Mouse (Mus musculus) CH12.LX (cell line): Measurements from ENCODE around the gene Gpr155. TPM values are rescaled to one million over a fixed set of nuclear protein-coding genes. Genes with fewer than 3 reads are reported as not detected.

Experiments
- DNase-seq: peaks from one replicate; pipeline ENCODE4 v3.0.0-alpha.2; 2013; ENCODE audit errors: extremely low read depth
- H3K27ac ChIP-seq: 2 replicates; pipeline ENCODE4 v1.5.1; 2012; ENCODE audit warnings: low read depth, mild to moderate bottlenecking, control low read depth, moderate library complexity; ENCODE audit not compliant: insufficient read depth
- H3K27me3 ChIP-seq: replicated peaks from 2 replicates; pipeline ENCODE3; 2012; ENCODE audit warnings: inconsistent platforms
- H3K36me3 ChIP-seq, 2 experiments: replicated peaks in 1 of 2; 2 replicates each; pipeline versions ENCODE3 to v1.6.1; 2012; ENCODE audit warnings: inconsistent platforms in 1 of 2, low read length in 1 of 2, mild to moderate bottlenecking in 1 of 2, mixed read lengths in 1 of 2, moderate library complexity in 1 of 2; ENCODE audit not compliant: control insufficient read depth in 1 of 2, insufficient read depth in 1 of 2
- H3K4me1 ChIP-seq, 2 experiments: 2 replicates each; pipeline ENCODE4 v1.6.1; 2012; ENCODE audit warnings: inconsistent platforms in 1 of 2, moderate library complexity in 1 of 2; ENCODE audit not compliant: insufficient read depth in 2 of 2, control insufficient read depth in 1 of 2
- H3K4me2 ChIP-seq: 2 replicates; pipeline ENCODE4 v1.6.1; 2012; ENCODE audit warnings: low read depth, mild to moderate bottlenecking, control low read depth; ENCODE audit not compliant: poor library complexity, insufficient read depth, severe bottlenecking
- H3K4me3 ChIP-seq, 3 experiments: fragments of 150-350 bp in 1 of 3; sonication (generic) in 1 of 3; replicated peaks in 1 of 3; 2 replicates each; pipeline versions ENCODE3 to v1.5.1; 2011 to 2012; ENCODE audit warnings: low read depth in 2 of 3, low read length in 2 of 3, mild to moderate bottlenecking in 2 of 3, moderate library complexity in 2 of 3, control low read depth in 1 of 3, improper control_type of control experiment in 1 of 3, inconsistent platforms in 1 of 3, mixed read lengths in 1 of 3; ENCODE audit not compliant: poor library complexity in 1 of 3
- H3K79me2 ChIP-seq: replicated peaks from 2 replicates; pipeline ENCODE4 v1.6.1; 2012; ENCODE audit warnings: mild to moderate bottlenecking, moderate library complexity; ENCODE audit not compliant: control insufficient read depth, poor library complexity, insufficient read depth, severe bottlenecking; ENCODE audit errors: extremely low read depth
- H3K9ac ChIP-seq: 2 replicates; pipeline ENCODE4 v1.6.1; 2012; ENCODE audit warnings: low read depth, mild to moderate bottlenecking, control low read depth, moderate library complexity; ENCODE audit not compliant: insufficient read depth
- H3K9me3 ChIP-seq: replicated peaks from 2 replicates; pipeline ENCODE3; 2012; ENCODE audit warnings: low read length, inconsistent platforms, mixed read lengths
- BHLHE40 ChIP-seq: IDR thresholded peaks from 2 replicates; pipeline ENCODE4 v1.6.1; 2011; ENCODE audit warnings: mild to moderate bottlenecking, low read depth, low read length, improper control_type of control experiment
- CTCF ChIP-seq, 2 experiments: IDR thresholded peaks in 1 of 2; conservative IDR thresholded peaks in 1 of 2; 2 replicates each; pipeline ENCODE4 v1.5.1; 2011 to 2012; ENCODE audit warnings: low read depth in 2 of 2, low read length in 2 of 2, improper control_type of control experiment in 1 of 2, inconsistent platforms in 1 of 2, mild to moderate bottlenecking in 1 of 2, moderate library complexity in 1 of 2
- ELF1 ChIP-seq: IDR thresholded peaks from 2 replicates; pipeline ENCODE4 v1.6.1; 2014; ENCODE audit warnings: low read depth, mild to moderate bottlenecking, inconsistent platforms, low read length, improper control_type of control experiment
- ETS1 ChIP-seq: conservative IDR thresholded peaks from 2 replicates; pipeline ENCODE4 v1.6.1; 2012; ENCODE audit warnings: low read depth, mild to moderate bottlenecking, inconsistent platforms, low read length, improper control_type of control experiment, moderate library complexity
- HCFC1 ChIP-seq: IDR thresholded peaks from 2 replicates; pipeline ENCODE4 v1.6.1; 2012; ENCODE audit warnings: low read depth, mild to moderate bottlenecking, inconsistent platforms, low read length, improper control_type of control experiment
- IRF4 ChIP-seq: IDR thresholded peaks from 2 replicates; pipeline ENCODE4 v1.6.1; 2014; ENCODE audit warnings: low read depth, mild to moderate bottlenecking, inconsistent platforms, low read length, improper control_type of control experiment
- JUND ChIP-seq: conservative IDR thresholded peaks from 2 replicates; pipeline ENCODE4 v1.6.1; 2011; ENCODE audit warnings: low read depth, low read length, improper control_type of control experiment
- MAFK ChIP-seq: IDR thresholded peaks from 2 replicates; pipeline ENCODE4 v1.6.1; 2011; ENCODE audit warnings: low read length, improper control_type of control experiment; ENCODE audit not compliant: insufficient replicate concordance
- MAX ChIP-seq: IDR thresholded peaks from 2 replicates; pipeline ENCODE4 v1.6.1; 2011; ENCODE audit warnings: low read length, improper control_type of control experiment
- MXI1 ChIP-seq: IDR thresholded peaks from 2 replicates; pipeline ENCODE4 v1.6.1; 2011; ENCODE audit warnings: mild to moderate bottlenecking, low read depth, low read length, improper control_type of control experiment
- MYC ChIP-seq: IDR thresholded peaks from 2 replicates; pipeline ENCODE4 v1.6.1; 2011; ENCODE audit warnings: low read depth, mild to moderate bottlenecking, improper control_type of control experiment, low read length
- PAX5 ChIP-seq: IDR thresholded peaks from 2 replicates; pipeline ENCODE4 v1.6.1; 2012; ENCODE audit warnings: low read length, inconsistent platforms, mixed read lengths
- POLR2AphosphoS2 ChIP-seq: IDR thresholded peaks from 2 replicates; pipeline ENCODE4 v1.6.1; 2011; ENCODE audit warnings: low read depth, low read length, improper control_type of control experiment
- RAD21 ChIP-seq: IDR thresholded peaks from 2 replicates; pipeline ENCODE4 v1.6.1; 2011; ENCODE audit warnings: low read depth, mild to moderate bottlenecking, low read length, improper control_type of control experiment, moderate library complexity
- RCOR1 ChIP-seq: conservative IDR thresholded peaks from 2 replicates; pipeline ENCODE4 v1.6.1; 2012; ENCODE audit warnings: low read depth, mild to moderate bottlenecking, inconsistent platforms, low read length, improper control_type of control experiment
- SIN3A ChIP-seq: IDR thresholded peaks from 2 replicates; pipeline ENCODE4 v1.6.1; 2012; ENCODE audit warnings: low read length, improper control_type of control experiment, inconsistent platforms
- SMC3 ChIP-seq: IDR thresholded peaks from 2 replicates; pipeline ENCODE4 v1.6.1; 2011; ENCODE audit warnings: low read depth, low read length, improper control_type of control experiment
- TBP ChIP-seq: conservative IDR thresholded peaks from 2 replicates; pipeline ENCODE4 v1.6.1; 2011; ENCODE audit warnings: low read depth, low read length, improper control_type of control experiment
- USF2 ChIP-seq: conservative IDR thresholded peaks from 2 replicates; pipeline ENCODE4 v1.6.1; 2011; ENCODE audit warnings: low read depth, low read length, improper control_type of control experiment
- ZMIZ1 ChIP-seq: IDR thresholded peaks from 2 replicates; pipeline ENCODE4 v1.6.1; 2012; ENCODE audit warnings: low read depth, mild to moderate bottlenecking, inconsistent platforms, low read length, improper control_type of control experiment
- ZNF384 ChIP-seq: IDR thresholded peaks from 2 replicates; pipeline ENCODE4 v1.6.1; 2012; ENCODE audit warnings: low read depth, low read length, improper control_type of control experiment, inconsistent platforms
- dilution Hi-C: fragments of 300-500 bp; cut with MboI; formaldehyde crosslinking; loops from 2 replicates; pipeline ENCODE4 v1.14.3; 2020; ENCODE audit warnings: low sequenced_read_pairs; ENCODE audit not compliant: extremely low pct_unique_long_range_greater_than_20kb, extremely low pct_ligation_motif_present
- in situ Hi-C: fragments of 300-500 bp; cut with MboI; formaldehyde crosslinking; loops from 3 replicates; pipeline ENCODE4 v1.14.3; 2019; ENCODE audit warnings: low sequenced_read_pairs, low pct_ligation_motif_present, low pct_unique_long_range_greater_than_20kb, mixed read lengths
- polyA plus RNA-seq: library from polyadenylated mRNA; unstranded; fragments of >175 nt; gene quantifications from 2 replicates; pipeline ENCODE4 v1.2.1, GENCODE M21; 2012; ENCODE audit warnings: low read depth; ENCODE audit not compliant: insufficient read length
- total RNA-seq, 2 experiments: library from RNA; depleted of rRNA; stranded (reverse); fragments of 300-350 nt in 1 of 2; fragments of >200 nt in 1 of 2; gene quantifications; 2 replicates each; pipeline ENCODE4 v1.2.3; 2012 to 2014

Gpr155 gene
- total and polyA plus RNA-seq, 3 experiments, result 3.0 to 5.7 (median 3.2) TPM

DNA sequence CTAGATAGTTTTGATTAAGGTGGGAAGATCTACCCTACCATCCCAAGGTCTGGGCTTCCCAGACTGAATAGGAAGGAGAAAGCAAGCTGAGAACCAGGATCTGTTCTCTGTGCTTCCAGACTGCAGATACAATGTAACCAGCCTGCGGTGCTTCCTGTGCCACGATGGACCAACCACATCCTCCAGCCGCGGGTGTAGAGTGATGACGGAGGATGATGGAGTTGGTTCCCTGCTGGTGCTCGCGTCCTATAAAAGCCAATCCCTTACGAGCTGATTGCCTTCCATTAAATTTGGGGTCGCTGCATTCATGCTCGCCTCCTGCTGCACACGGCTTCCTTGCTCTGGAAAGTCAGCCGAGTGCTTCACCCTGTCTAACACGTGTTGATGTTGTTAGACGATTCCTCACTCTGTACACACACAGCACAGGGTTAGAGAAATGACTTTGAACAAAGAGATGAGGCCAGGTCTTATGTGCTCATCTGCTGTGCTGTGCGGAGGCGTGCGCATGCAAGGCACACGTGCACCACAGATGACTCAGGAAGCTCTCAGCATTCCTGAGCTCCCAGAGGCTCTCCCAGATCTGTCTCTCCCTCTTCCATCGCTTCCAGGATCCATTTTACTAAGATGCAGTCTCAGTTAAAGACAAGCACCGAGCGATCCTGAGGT, 42.6 kb upstream of the Gpr155 start:
- dilution Hi-C loops, result no loop called here

DNA sequence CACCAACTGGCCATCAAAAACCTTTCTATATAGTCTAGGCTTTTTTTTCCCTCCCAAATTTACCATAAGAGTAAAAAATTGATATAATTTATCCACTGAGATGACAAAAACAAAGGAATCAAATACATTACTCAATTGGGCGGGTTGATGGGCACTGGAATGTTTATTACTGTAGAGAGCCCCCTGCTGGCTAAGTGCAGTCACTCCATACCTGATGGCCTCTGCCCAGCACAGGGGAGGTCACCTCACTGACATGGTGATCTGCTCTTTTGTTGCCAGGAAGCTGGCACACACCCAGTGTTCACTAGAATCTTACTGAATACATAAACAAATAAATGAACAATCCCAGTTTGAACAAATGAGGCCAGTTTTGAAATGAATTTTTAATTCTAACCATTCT, 40.9 kb upstream of the Gpr155 start:
- peaks cover 10 to 28% of the 10 kb centered on the region in 2 experiments for H3K4me1 ChIP-seq
- H3K4me3 ChIP-seq, result no peak overlapping the region
- no peak overlapping the region for H3K4me2 ChIP-seq
- peaks cover 29 to 85% of the 10 kb centered on the region in 2 experiments for H3K36me3 ChIP-seq
- H3K27ac ChIP-seq, result no peak overlapping the region
- H3K9me3 ChIP-seq, result no peaks in the 10 kb centered on the region
- no peaks in the 10 kb centered on the region for H3K27me3 ChIP-seq
- dilution Hi-C loops (no loop called here), in situ Hi-C loops (no loop called here)
- H3K79me2 ChIP-seq, result no peaks in the 10 kb centered on the region
- H3K9ac ChIP-seq, result no peak overlapping the region
- TF ChIP-seq HCFC1 (no peak), CTCF (conservative IDR thresholded peaks at IDR 0.05 in 1 of 2, IDR thresholded peaks at IDR 0.05 in 1 of 2; ENCODE audit: low read depth in 2 of 2, low read length in 2 of 2) (peak; percentile 71 to 79), ZMIZ1 (no peak), RCOR1 (no peak), MAX (no peak), POLR2AphosphoS2 (no peak), JUND (no peak), IRF4 (no peak), SMC3 (peak; percentile 64), SIN3A (no peak), PAX5 (no peak), USF2 (no peak), ZNF384 (no peak), MYC (no peak), RAD21 (peak; percentile 68), ETS1 (no peak), MAFK (no peak), MXI1 (no peak), BHLHE40 (no peak), ELF1 (no peak), TBP (no peak)
- DNase-seq, result peak; percentile 49

More for the DNA sequence above, 42.6 kb upstream of the Gpr155 start:
- Histone ChIP-seq H3K4me2 (no peak overlapping the region), H3K9me3 (no peaks in the 10 kb centered on the region), H3K79me2 (no peaks in the 10 kb centered on the region), H3K27me3 (no peaks in the 10 kb centered on the region), H3K9ac (no peak overlapping the region), H3K4me3 (no peak overlapping the region), H3K27ac (no peak overlapping the region), H3K36me3 (peaks cover 41 to 84% of the 10 kb centered on the region in 2 experiments), H3K4me1 (peaks cover 1 to 14% of the 10 kb centered on the region in 2 experiments)
- in situ Hi-C loops, result no loop called here
- no peak for DNase-seq
- TF ChIP-seq SIN3A (no peak), MXI1 (no peak)
